8 mouse cellular contexts compared by ENCODE assay signal in genomic region chr4:76327346-76327745, GRCm38 (mm10).
DNase-seq lines count a peak whose midpoint lies in the region; ATAC-seq and TF ChIP-seq lines count a peak whose summit lies in the region.

No protein-coding gene starts in this region.

- H3K36me3 ChIP-seq in testis, adult 2 months (ENCODE audit: control insufficient read depth, insufficient read depth, low read length) = no peaks in the 10 kb centered on the region
- no peaks in the 10 kb centered on the region for H3K36me3 ChIP-seq in forebrain, embryonic 13.5 days (ENCODE audit: poor library complexity, severe bottlenecking)
- H3K36me3 ChIP-seq in hindbrain, embryonic 14.5 days (replicated peaks; ENCODE audit: control insufficient read depth, insufficient read depth) = no peaks in the 10 kb centered on the region
- H3K36me3 ChIP-seq in liver, adult 2 months (ENCODE audit: control insufficient read depth, insufficient read depth, low read length) = peaks cover 11% of the 10 kb centered on the region
- H3K36me3 ChIP-seq in neural tube, embryonic 15.5 days = no peaks in the 10 kb centered on the region

- no peaks in the 10 kb centered on the region for H3K27me3 ChIP-seq in testis, adult 2 months (ENCODE audit: control insufficient read depth, insufficient read depth, low read length)
- no peaks in the 10 kb centered on the region for H3K27me3 ChIP-seq in forebrain, embryonic 13.5 days
- no peaks in the 10 kb centered on the region for H3K27me3 ChIP-seq in hindbrain, embryonic 14.5 days (ENCODE audit: control insufficient read depth, insufficient read depth, low read length)
- H3K27me3 ChIP-seq in liver, adult 2 months (ENCODE audit: control insufficient read depth, insufficient read depth, low read length) = no peaks in the 10 kb centered on the region
- H3K27me3 ChIP-seq in neural tube, embryonic 15.5 days (replicated peaks) = no peaks in the 10 kb centered on the region

- peak overlapping the region; percentile 46 for H3K4me2 ChIP-seq in forebrain, embryonic 13.5 days
- H3K4me2 ChIP-seq in hindbrain, embryonic 14.5 days (replicated peaks) = peak overlapping the region; percentile 42
- peak overlapping the region; percentile 51 for H3K4me2 ChIP-seq in neural tube, embryonic 15.5 days

- no peak for TF ChIP-seq POLR2A in testis, adult 2 months (IDR thresholded peaks at IDR 0.05; ENCODE audit: control insufficient read depth, low read depth, low read length)
- no peak for TF ChIP-seq POLR2A in liver, adult 2 months (IDR thresholded peaks at IDR 0.05; ENCODE audit: extremely low read depth, insufficient read depth, low read length)

- H3K4me3 ChIP-seq in testis, adult 2 months (ENCODE audit: control insufficient read depth, low read depth, low read length) = no peak overlapping the region
- H3K4me3 ChIP-seq in forebrain, embryonic 13.5 days = no peak overlapping the region
- 0 out of 2 replicates have a peak overlapping the region, but pooled peaks have one; percentile 1 for H3K4me3 ChIP-seq in hindbrain, embryonic 14.5 days (replicated peaks; ENCODE audit: low read length)
- no peak overlapping the region for H3K4me3 ChIP-seq in liver, adult 2 months (ENCODE audit: insufficient read depth, low read depth, low read length)
- H3K4me3 ChIP-seq in neural tube, embryonic 15.5 days (replicated peaks) = peak overlapping the region; percentile 17

- WGBS in forebrain, embryonic 13.5 days = 19% methylated on average over 11 of the region's 11 CpGs
- WGBS in hindbrain, embryonic 14.5 days = 14% methylated on average over 11 of the region's 11 CpGs
- 10% methylated on average over 11 of the region's 11 CpGs for WGBS in liver, adult 2 months
- WGBS in neural tube, embryonic 15.5 days = 16% methylated on average over 11 of the region's 11 CpGs

- no peak for TF ChIP-seq CTCF in testis, adult 2 months (IDR thresholded peaks at IDR 0.05; ENCODE audit: control insufficient read depth, insufficient read depth, insufficient replicate concordance, low read depth, low read length)
- TF ChIP-seq CTCF in liver, adult 2 months (IDR thresholded peaks at IDR 0.05; ENCODE audit: low read depth, low read length) = no peak

- no peak for DNase-seq in testis, postnatal 10 days (ENCODE audit: low spot score)
- peak; percentile 57 for DNase-seq in hindbrain, embryonic 14.5 days (ENCODE audit: low spot score)
- DNase-seq in liver, adult 2 months (ENCODE audit: extremely low read depth, low read depth, low spot score) = peak; percentile 90
- DNase-seq in spleen, adult 12 weeks (ENCODE audit: low spot score) = no peak

- H3K79me2 ChIP-seq in liver, adult 2 months (ENCODE audit: control insufficient read depth, insufficient read depth, low read length) = peaks cover 6% of the 10 kb centered on the region; the same call in 1 of the 2 replicates

- no peaks in the 10 kb centered on the region for H3K4me1 ChIP-seq in testis, adult 2 months (ENCODE audit: control insufficient read depth, insufficient read depth, low read length)
- H3K4me1 ChIP-seq in forebrain, embryonic 13.5 days = peaks cover 40% of the 10 kb centered on the region
- H3K4me1 ChIP-seq in hindbrain, embryonic 14.5 days (replicated peaks; ENCODE audit: control insufficient read depth, insufficient read depth, low read length) = peaks cover 33% of the 10 kb centered on the region
- peaks cover 6% of the 10 kb centered on the region; the same call in 1 of the 2 replicates for H3K4me1 ChIP-seq in liver, adult 2 months (ENCODE audit: control insufficient read depth, insufficient read depth, low read length)
- peaks cover 27% of the 10 kb centered on the region for H3K4me1 ChIP-seq in neural tube, embryonic 15.5 days

- 0 out of 2 replicates have a peak overlapping the region, but pooled peaks have one; percentile 30 for H3K9ac ChIP-seq in forebrain, embryonic 13.5 days
- peak overlapping the region; percentile 14; the same call in 1 of the 2 replicates for H3K9ac ChIP-seq in hindbrain, embryonic 14.5 days
- no peak overlapping the region for H3K9ac ChIP-seq in liver, adult 2 months (ENCODE audit: low read depth, low read length)
- H3K9ac ChIP-seq in neural tube, embryonic 15.5 days (replicated peaks) = peak overlapping the region; percentile 18; the same call in 1 of the 2 replicates

- H3K9me3 ChIP-seq in forebrain, embryonic 13.5 days (replicated peaks) = no peaks in the 10 kb centered on the region
- H3K9me3 ChIP-seq in hindbrain, embryonic 14.5 days (ENCODE audit: control insufficient read depth, low read length) = no peaks in the 10 kb centered on the region
- no peaks in the 10 kb centered on the region for H3K9me3 ChIP-seq in neural tube, embryonic 15.5 days (replicated peaks)

- peak overlapping the region; percentile 10; the same call in 1 of the 2 replicates for H3K27ac ChIP-seq in testis, adult 2 months (ENCODE audit: control insufficient read depth, insufficient read depth, low read depth, low read length)
- peak overlapping the region; percentile 40; the same call in 1 of the 2 replicates for H3K27ac ChIP-seq in forebrain, embryonic 13.5 days
- peak overlapping the region; percentile 55; the same call in 1 of the 2 replicates for H3K27ac ChIP-seq in hindbrain, embryonic 14.5 days
- peak overlapping the region; percentile 41; the same call in 1 of the 2 replicates for H3K27ac ChIP-seq in liver, adult 2 months (replicated peaks; ENCODE audit: insufficient read depth, low read depth, low read length)
- H3K27ac ChIP-seq in neural tube, embryonic 15.5 days (replicated peaks) = peak overlapping the region; percentile 72

- 0 out of 2 replicates have a peak, but pooled peaks have one; percentile 23 for ATAC-seq in forebrain, embryonic 13.5 days
- ATAC-seq in hindbrain, embryonic 14.5 days (ENCODE audit: low FRiP score) = peak; percentile 26
- peak; percentile 34; the same call in 1 of the 2 replicates for ATAC-seq in neural tube, embryonic 15.5 days (ENCODE audit: low FRiP score)
- no peak for ATAC-seq in monocyte, adult 5-6 weeks (replicated peaks; ENCODE audit: insufficient number of reproducible peaks, low FRiP score, low TSS enrichment, poor library complexity, severe bottlenecking)

Comparison
In these comparisons a context has a peak if more than half of its experiments do, and no peak if none do; other contexts are left out.
1. H3K27ac ChIP-seq: peak in every context shown above with its lines; median percentile 72 in neural tube, embryonic 15.5 days; 55 in hindbrain, embryonic 14.5 days; 41 in liver, adult 2 months; 40 in forebrain, embryonic 13.5 days; 10 in testis, adult 2 months.
2. H3K4me3 ChIP-seq: peak in hindbrain, embryonic 14.5 days (single experiment) and neural tube, embryonic 15.5 days (single experiment); none in testis, adult 2 months (single experiment), forebrain, embryonic 13.5 days (single experiment) and liver, adult 2 months (single experiment).
3. DNase-seq: peak in hindbrain, embryonic 14.5 days (single experiment) and liver, adult 2 months (single experiment); none in testis, postnatal 10 days (single experiment) and spleen, adult 12 weeks (single experiment).
4. Peak in every context shown above with its lines, with median percentiles within 50 percentile points of each other: H3K4me2 ChIP-seq.